Mouse (Mus musculus): Measurements from ENCODE around the gene Mall. TPM values are rescaled to one million over a fixed set of nuclear protein-coding genes. Genes with fewer than 3 reads are reported as not detected.
A peak's percentile ranks its signal among the peaks of the same experiment; 100 is the strongest.

The Mall gene
- polyA plus RNA-seq, 1 experiment from 2014 or later: 0.91 TPM

DNA sequence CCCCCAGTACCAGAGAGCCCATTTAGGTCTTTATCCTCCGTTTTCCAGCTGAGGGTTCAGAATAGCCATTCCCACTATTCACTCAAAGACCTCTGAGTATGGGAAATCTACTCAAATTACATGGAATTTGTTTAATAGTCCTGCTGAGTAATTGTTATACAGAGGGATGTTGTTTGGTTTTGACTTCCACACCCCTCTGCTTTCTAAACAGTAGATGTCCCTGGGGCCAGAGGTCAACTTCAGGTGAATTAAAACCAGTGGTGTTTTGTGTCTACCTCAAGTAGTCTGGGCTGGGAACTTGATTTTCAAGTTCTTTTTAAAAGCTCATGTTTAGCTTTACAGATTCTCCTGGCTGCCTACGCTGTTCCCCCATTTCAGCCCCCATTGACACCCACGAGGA lies 15.0 kb downstream of the Mall start:
- WGBS: 54% methylated on average over 3 of the region's 3 CpGs
- no peak overlapping the region for H3K27ac ChIP-seq (ENCODE audit: low read length)
- H3K4me2 ChIP-seq (ENCODE audit: low read length): no peak overlapping the region
- H3K9me3 ChIP-seq (ENCODE audit: control insufficient read depth, low read length): no peaks in the 10 kb centered on the region
- no peak overlapping the region for H3K4me3 ChIP-seq (replicated peaks; ENCODE audit: low read length)
- no peak overlapping the region for H3K9ac ChIP-seq (replicated peaks; ENCODE audit: low read depth, low read length)
- H3K4me1 ChIP-seq (replicated peaks; ENCODE audit: control insufficient read depth, insufficient read depth, low read length): no peaks in the 10 kb centered on the region
- no peaks in the 10 kb centered on the region for H3K27me3 ChIP-seq (replicated peaks; ENCODE audit: control insufficient read depth, insufficient read depth, low read length)
- H3K36me3 ChIP-seq (ENCODE audit: control insufficient read depth, insufficient read depth): no peaks in the 10 kb centered on the region
- ATAC-seq: no peak

DNA sequence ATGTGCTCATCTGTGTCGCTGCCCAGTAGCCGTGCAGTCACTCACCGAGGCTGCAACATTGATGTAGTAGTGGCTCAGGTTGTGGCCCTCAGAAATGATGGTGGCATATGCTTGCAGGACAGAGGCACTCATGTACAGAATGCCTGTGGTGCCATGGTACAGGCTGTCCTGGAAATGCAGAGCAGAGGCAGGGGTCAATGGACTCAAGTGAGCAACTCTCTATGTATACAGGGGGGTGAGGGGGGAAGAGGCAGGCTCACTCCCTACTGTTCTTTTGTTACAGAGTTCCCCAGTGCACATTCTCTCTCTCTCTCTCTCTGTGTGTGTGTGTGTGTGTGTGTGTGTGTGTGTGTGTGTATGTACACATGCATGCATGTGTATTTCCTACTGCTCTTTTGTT lies 20.9 kb downstream of the Mall start:
- H3K27ac ChIP-seq (ENCODE audit: low read length): no peak overlapping the region
- no peak overlapping the region for H3K4me2 ChIP-seq (ENCODE audit: low read length)
- WGBS: 80% methylated on average over 3 of the region's 3 CpGs
- no peak overlapping the region for H3K9ac ChIP-seq (replicated peaks; ENCODE audit: low read depth, low read length)
- no peaks in the 10 kb centered on the region for H3K27me3 ChIP-seq (replicated peaks; ENCODE audit: control insufficient read depth, insufficient read depth, low read length)
- H3K4me3 ChIP-seq (replicated peaks; ENCODE audit: low read length): no peak overlapping the region
- no peaks in the 10 kb centered on the region for H3K4me1 ChIP-seq (replicated peaks; ENCODE audit: control insufficient read depth, insufficient read depth, low read length)
- H3K9me3 ChIP-seq (ENCODE audit: control insufficient read depth, low read length): no peaks in the 10 kb centered on the region
- no peaks in the 10 kb centered on the region for H3K36me3 ChIP-seq (ENCODE audit: control insufficient read depth, insufficient read depth)
- no peak for ATAC-seq

DNA sequence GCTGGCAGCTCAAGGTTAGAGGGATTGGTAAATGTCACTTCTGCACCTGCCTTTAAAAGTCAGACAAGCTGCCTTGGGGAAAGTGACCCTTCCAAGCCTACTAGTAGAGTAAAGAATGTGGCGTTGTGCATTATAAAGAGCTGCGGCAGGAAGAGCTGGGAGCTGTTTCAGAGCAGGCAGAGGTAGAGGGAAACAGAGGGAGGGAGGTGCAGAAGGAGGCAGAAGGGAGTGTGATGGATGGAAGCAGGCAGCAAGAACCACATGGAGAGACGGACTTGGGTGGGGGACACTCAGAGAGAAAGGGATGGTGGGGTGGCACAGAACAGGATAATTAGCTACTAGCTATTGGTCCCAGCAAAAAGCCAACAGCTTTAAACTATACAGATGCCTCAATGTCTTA lies 21.7 kb downstream of the Mall start:
- H3K27ac ChIP-seq (ENCODE audit: low read length): no peak overlapping the region
- ATAC-seq: no peak

DNA sequence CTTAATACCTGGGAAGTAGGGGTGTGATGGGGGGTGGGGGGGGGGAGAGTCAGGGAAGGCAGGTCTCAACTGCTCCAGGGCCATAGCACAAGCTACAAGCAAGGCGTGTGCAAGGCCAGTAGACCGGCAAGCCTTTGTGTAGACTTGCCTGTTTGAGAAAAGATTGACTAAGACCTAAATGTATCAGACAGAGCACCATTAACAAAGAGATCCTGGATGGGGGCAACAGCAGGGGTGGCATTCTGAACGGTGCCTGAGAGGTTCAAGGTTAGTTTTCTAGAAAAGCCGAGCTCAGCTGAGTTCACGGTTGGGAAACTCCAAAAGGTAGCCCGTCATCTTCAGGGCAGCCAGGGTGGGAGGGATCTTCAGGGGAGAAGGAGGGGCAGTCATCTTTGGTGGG lies 24.5 kb downstream of the Mall start:
- no peaks in the 10 kb centered on the region for H3K4me1 ChIP-seq (replicated peaks; ENCODE audit: control insufficient read depth, insufficient read depth, low read length)
- no peak overlapping the region for H3K4me2 ChIP-seq (ENCODE audit: low read length)
- ATAC-seq: no peak
- no peaks in the 10 kb centered on the region for H3K9me3 ChIP-seq (ENCODE audit: control insufficient read depth, low read length)
- no peak overlapping the region for H3K9ac ChIP-seq (replicated peaks; ENCODE audit: low read depth, low read length)
- H3K27me3 ChIP-seq (replicated peaks; ENCODE audit: control insufficient read depth, insufficient read depth, low read length): no peaks in the 10 kb centered on the region
- H3K4me3 ChIP-seq (replicated peaks; ENCODE audit: low read length): no peak overlapping the region
- 70% methylated on average over 6 of the region's 6 CpGs for WGBS
- H3K36me3 ChIP-seq (ENCODE audit: control insufficient read depth, insufficient read depth): no peaks in the 10 kb centered on the region
- no peak overlapping the region for H3K27ac ChIP-seq (ENCODE audit: low read length)

More for the DNA sequence above, 21.7 kb downstream of the Mall start:
- H3K4me2 ChIP-seq (ENCODE audit: low read length): no peak overlapping the region
- no peaks in the 10 kb centered on the region for H3K36me3 ChIP-seq (ENCODE audit: control insufficient read depth, insufficient read depth)
- H3K9ac ChIP-seq (replicated peaks; ENCODE audit: low read depth, low read length): no peak overlapping the region
- H3K27me3 ChIP-seq (replicated peaks; ENCODE audit: control insufficient read depth, insufficient read depth, low read length): no peaks in the 10 kb centered on the region
- 50% methylated on average over 3 of the region's 3 CpGs for WGBS
- no peaks in the 10 kb centered on the region for H3K9me3 ChIP-seq (ENCODE audit: control insufficient read depth, low read length)
- H3K4me3 ChIP-seq (replicated peaks; ENCODE audit: low read length): no peak overlapping the region
- H3K4me1 ChIP-seq (replicated peaks; ENCODE audit: control insufficient read depth, insufficient read depth, low read length): no peaks in the 10 kb centered on the region

DNA sequence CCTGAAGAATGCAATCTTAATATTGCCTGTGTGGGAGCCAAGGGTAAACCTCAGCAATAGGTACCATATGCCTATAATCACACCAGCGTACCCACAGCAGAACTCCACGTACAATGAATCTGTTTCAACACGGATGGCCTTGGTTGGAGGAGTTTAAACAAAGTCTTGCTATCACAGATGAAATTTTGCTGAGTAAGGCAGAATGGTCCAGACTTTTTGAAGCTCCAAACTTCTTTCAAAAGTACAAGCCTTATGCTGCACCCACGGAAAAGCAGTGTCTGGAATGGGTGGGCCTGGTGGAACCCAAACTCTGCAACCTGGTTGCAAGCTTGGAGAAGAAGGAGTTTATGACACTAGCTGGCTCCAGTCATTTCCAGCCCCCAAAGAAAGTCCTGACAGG lies 40.5 kb downstream of the Mall start:
- no peaks in the 10 kb centered on the region for H3K27me3 ChIP-seq (replicated peaks; ENCODE audit: control insufficient read depth, insufficient read depth, low read length)
- ATAC-seq: no peak
- H3K4me3 ChIP-seq (replicated peaks; ENCODE audit: low read length): no peak overlapping the region
- H3K4me1 ChIP-seq (replicated peaks; ENCODE audit: control insufficient read depth, insufficient read depth, low read length): no peaks in the 10 kb centered on the region
- WGBS: 90% methylated on average over 4 of the region's 4 CpGs
- no peaks in the 10 kb centered on the region for H3K36me3 ChIP-seq (ENCODE audit: control insufficient read depth, insufficient read depth)
- H3K27ac ChIP-seq (ENCODE audit: low read length): no peak overlapping the region
- H3K9me3 ChIP-seq (ENCODE audit: control insufficient read depth, low read length): no peaks in the 10 kb centered on the region
- H3K9ac ChIP-seq (replicated peaks; ENCODE audit: low read depth, low read length): no peak overlapping the region
- H3K4me2 ChIP-seq (ENCODE audit: low read length): no peak overlapping the region

DNA sequence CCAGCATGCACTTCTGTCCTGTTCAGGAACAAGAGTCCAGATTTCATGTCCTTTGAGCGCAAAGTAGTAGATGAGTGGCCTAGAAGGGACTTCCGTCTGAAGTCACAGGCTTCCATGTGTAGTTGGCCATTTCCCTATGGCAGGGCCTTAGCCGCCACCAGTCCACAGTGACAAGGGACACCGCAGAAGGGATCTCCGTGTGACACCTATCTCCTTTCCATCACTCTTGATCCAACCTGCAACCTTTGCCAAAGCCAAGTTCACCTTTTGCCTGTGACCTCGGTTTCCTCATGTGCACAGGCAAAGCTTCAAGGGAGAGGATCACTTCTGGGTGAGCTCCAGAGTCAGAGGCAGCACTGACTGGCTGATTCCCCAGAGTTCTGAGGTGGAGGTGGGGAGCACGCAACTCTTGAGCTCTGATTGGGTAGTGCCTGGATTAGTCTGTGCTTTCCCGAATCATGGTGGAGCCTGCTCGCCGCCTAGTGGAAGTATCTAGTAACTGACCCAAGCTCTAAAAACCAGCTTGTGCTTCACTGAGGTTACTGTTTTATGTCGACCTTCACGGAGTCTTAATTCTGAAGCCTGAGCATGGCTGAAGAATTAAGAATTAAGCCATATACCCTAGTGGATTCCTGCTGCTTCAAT lies 45.9 kb downstream of the Mall start:
- Histone ChIP-seq H3K4me2 (ENCODE audit: low read length) (no peak overlapping the region), H3K9me3 (ENCODE audit: control insufficient read depth, low read length) (no peaks in the 10 kb centered on the region), H3K27me3 (replicated peaks; ENCODE audit: control insufficient read depth, insufficient read depth, low read length) (no peaks in the 10 kb centered on the region), H3K36me3 (ENCODE audit: control insufficient read depth, insufficient read depth) (no peaks in the 10 kb centered on the region), H3K9ac (replicated peaks; ENCODE audit: low read depth, low read length) (no peak overlapping the region), H3K4me1 (replicated peaks; ENCODE audit: control insufficient read depth, insufficient read depth, low read length) (no peaks in the 10 kb centered on the region), H3K27ac (ENCODE audit: low read length) (no peak overlapping the region), H3K4me3 (replicated peaks; ENCODE audit: low read length) (no peak overlapping the region)
- peak; percentile 86 for ATAC-seq
- WGBS: 35% methylated on average over 12 of the region's 12 CpGs

DNA sequence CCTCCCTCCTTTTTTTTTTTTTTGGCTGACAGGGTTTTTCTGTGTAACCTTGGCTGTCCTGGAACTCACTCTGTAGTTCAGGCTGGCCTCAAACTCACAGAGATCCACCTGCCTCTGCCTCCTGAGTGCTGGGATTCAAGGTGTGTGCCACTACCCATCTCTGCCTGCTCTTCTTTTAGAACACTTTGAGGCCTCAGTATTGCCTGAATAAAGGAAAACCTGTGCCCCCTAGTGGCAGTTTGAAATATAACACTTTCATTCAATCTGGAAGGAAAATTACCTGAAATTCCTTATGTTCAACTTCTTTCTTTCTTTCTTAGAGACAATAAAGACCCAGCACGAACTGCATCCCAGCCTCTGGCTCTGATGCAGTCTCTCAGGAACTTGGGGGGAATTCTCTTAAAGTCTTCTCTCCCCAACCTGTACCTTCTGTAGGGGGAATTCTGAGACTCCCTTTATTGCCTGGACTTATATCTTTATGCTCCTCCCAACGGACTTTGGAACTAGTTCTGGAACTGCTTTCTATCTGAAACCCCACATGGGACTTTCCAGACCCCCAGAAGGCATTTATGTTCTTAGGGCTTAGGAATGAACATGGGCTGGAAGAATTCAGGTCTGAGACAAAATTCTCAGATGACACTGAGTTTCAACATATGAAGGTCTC lies 61.8 kb downstream of the Mall start:
- no peak for ATAC-seq
- Histone ChIP-seq H3K9ac (replicated peaks; ENCODE audit: low read depth, low read length) (no peak overlapping the region), H3K36me3 (ENCODE audit: control insufficient read depth, insufficient read depth) (no peaks in the 10 kb centered on the region), H3K9me3 (ENCODE audit: control insufficient read depth, low read length) (no peaks in the 10 kb centered on the region), H3K4me1 (replicated peaks; ENCODE audit: control insufficient read depth, insufficient read depth, low read length) (no peaks in the 10 kb centered on the region), H3K27me3 (replicated peaks; ENCODE audit: control insufficient read depth, insufficient read depth, low read length) (no peaks in the 10 kb centered on the region), H3K4me2 (ENCODE audit: low read length) (no peak overlapping the region), H3K4me3 (replicated peaks; ENCODE audit: low read length) (no peak overlapping the region), H3K27ac (ENCODE audit: low read length) (no peak overlapping the region)
- WGBS: 26% methylated on average over 2 of the region's 2 CpGs

DNA sequence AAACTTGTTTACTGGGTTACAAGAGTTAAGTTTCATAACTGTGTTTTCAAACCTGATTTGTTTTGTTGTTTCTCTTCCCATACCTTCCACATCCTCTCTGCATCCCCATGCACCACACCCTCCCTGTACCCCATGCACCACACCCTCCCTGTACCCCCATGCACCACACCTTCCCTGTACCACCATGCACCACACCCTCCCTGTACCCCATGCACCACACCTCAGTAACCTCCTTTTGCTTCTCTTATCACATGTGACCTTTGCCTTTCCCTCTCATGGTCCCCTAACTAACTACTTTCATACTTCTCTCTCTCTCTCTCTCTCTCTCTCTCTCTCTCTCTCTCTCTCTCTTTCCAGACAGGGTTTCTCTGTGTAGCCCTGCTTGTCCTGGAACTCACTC lies 62.7 kb downstream of the Mall start:
- no peak overlapping the region for H3K4me2 ChIP-seq (ENCODE audit: low read length)
- no peaks in the 10 kb centered on the region for H3K9me3 ChIP-seq (ENCODE audit: control insufficient read depth, low read length)
- H3K4me1 ChIP-seq (replicated peaks; ENCODE audit: control insufficient read depth, insufficient read depth, low read length): no peaks in the 10 kb centered on the region
- no peaks in the 10 kb centered on the region for H3K27me3 ChIP-seq (replicated peaks; ENCODE audit: control insufficient read depth, insufficient read depth, low read length)
- no peak for ATAC-seq
- H3K27ac ChIP-seq (ENCODE audit: low read length): no peak overlapping the region
- no peak overlapping the region for H3K4me3 ChIP-seq (replicated peaks; ENCODE audit: low read length)
- H3K36me3 ChIP-seq (ENCODE audit: control insufficient read depth, insufficient read depth): no peaks in the 10 kb centered on the region
- no peak overlapping the region for H3K9ac ChIP-seq (replicated peaks; ENCODE audit: low read depth, low read length)

DNA sequence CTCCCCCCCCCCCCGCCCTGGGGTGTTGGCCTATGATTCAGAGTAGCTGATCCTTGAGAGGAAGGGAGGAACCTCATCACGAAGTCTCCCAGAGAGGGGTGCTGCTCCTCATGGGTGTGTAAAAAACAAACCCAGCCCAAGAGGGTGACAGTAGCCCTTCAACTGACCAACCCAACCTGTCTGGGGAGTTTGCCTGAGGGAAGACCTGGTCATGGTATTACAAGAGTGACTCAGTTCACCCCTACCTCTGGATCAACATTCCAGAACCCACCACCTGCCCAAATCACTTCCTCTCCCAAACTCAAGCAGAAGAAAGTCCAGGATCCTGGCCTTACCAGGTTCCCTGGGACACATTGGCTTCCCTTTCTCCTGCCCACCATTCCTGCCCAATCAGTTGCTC lies 67.0 kb downstream of the Mall start:
- Histone ChIP-seq H3K4me2 (ENCODE audit: low read length) (no peak overlapping the region), H3K9me3 (ENCODE audit: control insufficient read depth, low read length) (no peaks in the 10 kb centered on the region), H3K4me1 (replicated peaks; ENCODE audit: control insufficient read depth, insufficient read depth, low read length) (no peaks in the 10 kb centered on the region), H3K36me3 (ENCODE audit: control insufficient read depth, insufficient read depth) (no peaks in the 10 kb centered on the region), H3K4me3 (replicated peaks; ENCODE audit: low read length) (no peak overlapping the region), H3K9ac (replicated peaks; ENCODE audit: low read depth, low read length) (no peak overlapping the region), H3K27me3 (replicated peaks; ENCODE audit: control insufficient read depth, insufficient read depth, low read length) (peaks cover 4% of the 10 kb centered on the region), H3K27ac (ENCODE audit: low read length) (no peak overlapping the region)
- no peak for ATAC-seq
- WGBS: 80% methylated on average over 1 of the region's 2 CpGs

Data from forebrain, embryonic 16.5 days (tissue).